Mouse (Mus musculus): Measurements from ENCODE around the gene Prpf6. TPM values are rescaled to one million over a fixed set of nuclear protein-coding genes. Genes with fewer than 3 reads are reported as not detected.

Prpf6 gene
- polyA plus RNA-seq, 1 experiment from 2014 or later, result 43.0 TPM

GRCm38 (mm10) chr2:181693339-181694280 lies 101.9 kb downstream of the Prpf6 start, which contains the start of gene Rgs19:
Gene Rgs19 (minus strand): TSS chr2:181693977.
- H3K4me3 ChIP-seq (ENCODE audit: control insufficient read depth in 1 of 2, insufficient read depth in 1 of 2, low read depth in 1 of 2, low read length in 2 of 2), result peak within 1 kb of the TSS; percentile 65 to 82
- H3K27me3 ChIP-seq (ENCODE audit: control insufficient read depth, insufficient read depth, low read length), result no peaks in the 10 kb centered on the region
- H3K9ac ChIP-seq (ENCODE audit: low read length), result peak within 1 kb of the TSS; percentile 81
- H3K9me3 ChIP-seq (ENCODE audit: control insufficient read depth, low read length), result no peaks in the 10 kb centered on the region
- H3K27ac ChIP-seq (replicated peaks in 1 of 2; ENCODE audit: control insufficient read depth in 1 of 2, insufficient read depth in 1 of 2, low read depth in 2 of 2, low read length in 2 of 2), result peak within 1 kb of the TSS; percentile 1 to 42; a peak in 3 of 4 replicates
- peaks cover 4 to 8% of the 10 kb centered on the region in 2 experiments; a peak in 3 of 4 replicates for H3K4me1 ChIP-seq (ENCODE audit: control insufficient read depth in 2 of 2, insufficient read depth in 2 of 2, low read length in 2 of 2)
- under 1% methylated on average over 75 of the region's 75 CpGs for WGBS
- H3K4me2 ChIP-seq (ENCODE audit: low read length), result peak within 1 kb of the TSS; percentile 91
- peaks cover 12% of the 10 kb centered on the region for H3K36me3 ChIP-seq (ENCODE audit: control insufficient read depth, insufficient read depth, low read length)
- ATAC-seq (ENCODE audit: insufficient number of reproducible peaks, insufficient read depth, low FRiP score, low read depth), result peak; percentile 83

DNA sequence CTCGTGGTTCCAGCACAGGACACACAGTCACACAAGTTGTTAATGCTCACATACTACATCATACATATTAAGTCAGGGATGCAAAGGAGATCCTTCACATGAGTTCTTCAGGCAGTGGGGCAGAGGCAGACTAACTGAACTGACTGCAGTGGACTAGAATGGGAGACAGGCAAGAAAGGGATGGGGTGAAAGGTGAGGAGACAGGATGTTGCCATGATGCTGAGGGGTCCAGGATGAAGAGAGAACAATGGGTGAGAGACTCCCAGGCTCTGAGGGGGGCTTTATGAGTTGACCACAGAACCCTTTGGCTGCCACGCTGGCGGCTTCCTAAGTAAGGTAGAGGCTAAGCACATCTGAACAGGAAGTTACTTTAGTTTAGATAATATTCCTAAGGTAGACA lies 102.9 kb downstream of the Prpf6 start:
- Histone ChIP-seq H3K27me3 (ENCODE audit: control insufficient read depth, insufficient read depth, low read length) (no peaks in the 10 kb centered on the region), H3K4me1 (ENCODE audit: control insufficient read depth in 2 of 2, insufficient read depth in 2 of 2, low read length in 2 of 2) (peaks cover 4 to 8% of the 10 kb centered on the region in 2 experiments; a peak in 3 of 4 replicates), H3K9ac (ENCODE audit: low read length) (no peak overlapping the region), H3K4me3 (ENCODE audit: control insufficient read depth in 1 of 2, insufficient read depth in 1 of 2, low read depth in 1 of 2, low read length in 2 of 2) (no peak overlapping the region), H3K4me2 (ENCODE audit: low read length) (peak overlapping the region; percentile 91), H3K9me3 (ENCODE audit: control insufficient read depth, low read length) (no peaks in the 10 kb centered on the region), H3K36me3 (ENCODE audit: control insufficient read depth, insufficient read depth, low read length) (peaks cover 3% of the 10 kb centered on the region), H3K27ac (replicated peaks in 1 of 2; ENCODE audit: control insufficient read depth in 1 of 2, insufficient read depth in 1 of 2, low read depth in 2 of 2, low read length in 2 of 2) (no peak overlapping the region)
- no peak for ATAC-seq (ENCODE audit: insufficient number of reproducible peaks, insufficient read depth, low FRiP score, low read depth)
- WGBS, result 90% methylated on average over 3 of the region's 3 CpGs

DNA sequence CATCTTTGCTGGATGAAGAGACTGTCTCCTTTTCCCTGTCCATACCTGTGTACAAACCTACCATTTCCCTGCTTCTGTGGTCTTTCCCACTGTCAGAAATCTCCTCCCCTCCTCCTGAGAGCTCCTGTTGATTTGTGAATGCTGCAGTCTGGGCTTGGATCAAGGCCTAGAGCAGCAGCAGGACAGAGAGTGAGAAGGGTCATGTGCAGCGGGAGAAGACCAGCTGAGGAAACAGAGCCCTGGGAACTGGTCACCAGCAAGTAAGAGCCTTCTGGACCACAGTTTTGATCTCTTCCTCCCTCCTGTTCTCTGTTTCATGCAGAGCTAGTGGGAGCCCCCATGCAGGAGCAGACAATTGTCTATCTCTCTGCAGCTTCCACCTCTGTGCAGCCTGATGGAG lies 104.1 kb downstream of the Prpf6 start:
- H3K9me3 ChIP-seq (ENCODE audit: control insufficient read depth, low read length), result no peaks in the 10 kb centered on the region
- H3K27ac ChIP-seq (replicated peaks in 1 of 2; ENCODE audit: control insufficient read depth in 1 of 2, insufficient read depth in 1 of 2, low read depth in 2 of 2, low read length in 2 of 2), result no peak overlapping the region
- no peak overlapping the region for H3K4me2 ChIP-seq (ENCODE audit: low read length)
- peaks cover 4 to 8% of the 10 kb centered on the region in 2 experiments; a peak in 3 of 4 replicates for H3K4me1 ChIP-seq (ENCODE audit: control insufficient read depth in 2 of 2, insufficient read depth in 2 of 2, low read length in 2 of 2)
- H3K9ac ChIP-seq (ENCODE audit: low read length), result no peak overlapping the region
- no peak overlapping the region for H3K4me3 ChIP-seq (ENCODE audit: control insufficient read depth in 1 of 2, insufficient read depth in 1 of 2, low read depth in 1 of 2, low read length in 2 of 2)
- WGBS, result 63% methylated on average over 1 of the region's 1 CpGs
- no peaks in the 10 kb centered on the region; the same call in 1 of the 2 replicates for H3K36me3 ChIP-seq (ENCODE audit: control insufficient read depth, insufficient read depth, low read length)
- no peaks in the 10 kb centered on the region for H3K27me3 ChIP-seq (ENCODE audit: control insufficient read depth, insufficient read depth, low read length)
- ATAC-seq (ENCODE audit: insufficient number of reproducible peaks, insufficient read depth, low FRiP score, low read depth), result no peak

- Histone ChIP-seq H3K9me3 (ENCODE audit: control insufficient read depth, low read length) (no peaks in the 10 kb centered on the region), H3K9ac (ENCODE audit: low read length) (no peak overlapping the region), H3K4me2 (ENCODE audit: low read length) (no peak overlapping the region), H3K36me3 (ENCODE audit: control insufficient read depth, insufficient read depth, low read length) (no peaks in the 10 kb centered on the region), H3K27me3 (ENCODE audit: control insufficient read depth, insufficient read depth, low read length) (no peaks in the 10 kb centered on the region), H3K27ac (replicated peaks in 1 of 2; ENCODE audit: control insufficient read depth in 1 of 2, insufficient read depth in 1 of 2, low read depth in 2 of 2, low read length in 2 of 2) (no peak overlapping the region), H3K4me3 (ENCODE audit: control insufficient read depth in 1 of 2, insufficient read depth in 1 of 2, low read depth in 1 of 2, low read length in 2 of 2) (no peak overlapping the region), H3K4me1 (ENCODE audit: control insufficient read depth in 2 of 2, insufficient read depth in 2 of 2, low read length in 2 of 2) (peaks cover 4 to 8% of the 10 kb centered on the region in 2 experiments; a peak in 3 of 4 replicates)
- WGBS, result 61% methylated on average over 33 of the region's 33 CpGs
- ATAC-seq (ENCODE audit: insufficient number of reproducible peaks, insufficient read depth, low FRiP score, low read depth), result no peak
Measured at GRCm38 (mm10) chr2:181696801-181697420, 105.2 kb downstream of the Prpf6 start.

- H3K4me2 ChIP-seq (ENCODE audit: low read length), result no peak within 1 kb of the TSS
- no peaks in the 10 kb centered on the region for H3K9me3 ChIP-seq (ENCODE audit: control insufficient read depth, low read length)
- H3K36me3 ChIP-seq (ENCODE audit: control insufficient read depth, insufficient read depth, low read length), result no peaks in the 10 kb centered on the region
- 45% methylated on average over 5 of the region's 5 CpGs for WGBS
- H3K9ac ChIP-seq (ENCODE audit: low read length), result no peak within 1 kb of the TSS
- no peak for ATAC-seq (ENCODE audit: insufficient number of reproducible peaks, insufficient read depth, low FRiP score, low read depth)
- H3K4me1 ChIP-seq (ENCODE audit: control insufficient read depth in 2 of 2, insufficient read depth in 2 of 2, low read length in 2 of 2), result no peaks in the 10 kb centered on the region; a peak in 2 of 4 replicates
- no peaks in the 10 kb centered on the region for H3K27me3 ChIP-seq (ENCODE audit: control insufficient read depth, insufficient read depth, low read length)
- H3K27ac ChIP-seq (replicated peaks in 1 of 2; ENCODE audit: control insufficient read depth in 1 of 2, insufficient read depth in 1 of 2, low read depth in 2 of 2, low read length in 2 of 2), result no peak within 1 kb of the TSS
- H3K4me3 ChIP-seq (ENCODE audit: control insufficient read depth in 1 of 2, insufficient read depth in 1 of 2, low read depth in 1 of 2, low read length in 2 of 2), result no peak within 1 kb of the TSS
Measured at GRCm38 (mm10) chr2:181698241-181698640, 106.6 kb downstream of the Prpf6 start, which contains the start of gene Lkaaear1. Gene Lkaaear1 (minus strand): TSS chr2:181698442.

Small RNAs within 50 kb of the gene (microRNA-seq; reads per million reads assigned to microRNA genes)
- not detected for gene Mir7006

Other genes with a start within 250 kb of the Prpf6 start
- 26.3 and 26.5 TPM in 2 replicates for gene Zgpat, start 226.9 kb upstream of the Prpf6 start, polyA plus RNA-seq (2014; fragmentation: Nextera tagmentation; extraction: Ambion mirVana)
- gene Arfrp1, start 226.5 kb upstream of the Prpf6 start, polyA plus RNA-seq (2014; fragmentation: Nextera tagmentation; extraction: Ambion mirVana), result 42.8 and 46.9 TPM in 2 replicates
- 13.6 and 13.7 TPM in 2 replicates for gene Lime1, start 211.8 kb upstream of the Prpf6 start, polyA plus RNA-seq (2014; fragmentation: Nextera tagmentation; extraction: Ambion mirVana)
- 8.8 and 10.6 TPM in 2 replicates for gene Zbtb46, start 132.4 kb upstream of the Prpf6 start, polyA plus RNA-seq (2014; fragmentation: Nextera tagmentation; extraction: Ambion mirVana)
- 0.18 and 0.19 TPM in 2 replicates for gene Abhd16b, start 98.7 kb upstream of the Prpf6 start, polyA plus RNA-seq (2014; fragmentation: Nextera tagmentation; extraction: Ambion mirVana)
- gene Tpd52l2, start 94.7 kb upstream of the Prpf6 start, polyA plus RNA-seq (2014; fragmentation: Nextera tagmentation; extraction: Ambion mirVana), result 128 and 139 TPM in 2 replicates
- 69.8 and 81.3 TPM in 2 replicates for gene Dnajc5, start 71.4 kb upstream of the Prpf6 start, polyA plus RNA-seq (2014; fragmentation: Nextera tagmentation; extraction: Ambion mirVana)
- 72.1 and 72.2 TPM in 2 replicates for gene Uckl1, start 7.0 kb upstream of the Prpf6 start, polyA plus RNA-seq (2014; fragmentation: Nextera tagmentation; extraction: Ambion mirVana)
- gene Zfp512b, start 935 bp downstream of the Prpf6 start, polyA plus RNA-seq (2014; fragmentation: Nextera tagmentation; extraction: Ambion mirVana), result 29.3 and 32.0 TPM in 2 replicates
- gene Samd10, start 7.3 kb downstream of the Prpf6 start, polyA plus RNA-seq (2014; fragmentation: Nextera tagmentation; extraction: Ambion mirVana), result 13.3 and 14.0 TPM in 2 replicates
- not detected in 2 replicates for gene Gm29797, start 65.2 kb downstream of the Prpf6 start, polyA plus RNA-seq (2014; fragmentation: Nextera tagmentation; extraction: Ambion mirVana)
- gene Sox18, start 79.8 kb downstream of the Prpf6 start, polyA plus RNA-seq (2014; fragmentation: Nextera tagmentation; extraction: Ambion mirVana), result 44.1 and 49.2 TPM in 2 replicates
- 20.5 and 21.8 TPM in 2 replicates for gene Tcea2, start 88.4 kb downstream of the Prpf6 start, polyA plus RNA-seq (2014; fragmentation: Nextera tagmentation; extraction: Ambion mirVana)
- gene Rgs19, start 102.1 kb downstream of the Prpf6 start, polyA plus RNA-seq (2014; fragmentation: Nextera tagmentation; extraction: Ambion mirVana), result 42.8 and 44.2 TPM in 2 replicates
- not detected in 2 replicates for gene Lkaaear1, start 106.6 kb downstream of the Prpf6 start, polyA plus RNA-seq (2014; fragmentation: Nextera tagmentation; extraction: Ambion mirVana)
- gene Oprl1, start 123.1 kb downstream of the Prpf6 start, polyA plus RNA-seq (2014; fragmentation: Nextera tagmentation; extraction: Ambion mirVana), result 3.1 and 4.1 TPM in 2 replicates
- gene Myt1, start 171.5 kb downstream of the Prpf6 start, polyA plus RNA-seq (2014; fragmentation: Nextera tagmentation; extraction: Ambion mirVana), result 0.74 TPM in 1 of 2 replicates, not detected in the other
- 29.2 and 32.1 TPM in 2 replicates for gene Pcmtd2, start 246.0 kb downstream of the Prpf6 start, polyA plus RNA-seq (2014; fragmentation: Nextera tagmentation; extraction: Ambion mirVana)